Mouse (Mus musculus) ES-E14 (cell line): Measurements from ENCODE around the gene Nsrp1. TPM values are rescaled to one million over a fixed set of nuclear protein-coding genes. Genes with fewer than 3 reads are reported as not detected.

Experiments used
- DNase-seq: peaks from one replicate; pipeline ENCODE4 v3.0.0-alpha.2; 2013; ENCODE audit warnings: low read depth, low spot score
- H3K27ac ChIP-seq: 2 replicates; pipeline ENCODE4 v1.5.1; 2012; ENCODE audit warnings: low read depth, mild to moderate bottlenecking, low read length, moderate library complexity, mixed read lengths; ENCODE audit not compliant: poor library complexity, insufficient read depth, severe bottlenecking
- H3K36me3 ChIP-seq: 2 replicates; pipeline ENCODE4 v1.6.1; 2012; ENCODE audit warnings: mild to moderate bottlenecking, low read length, moderate library complexity, mixed read lengths; ENCODE audit not compliant: control insufficient read depth, poor library complexity, insufficient read depth, severe bottlenecking
- H3K4me1 ChIP-seq, 2 experiments: fragments of 150-350 bp in 1 of 2; sonication (generic) in 1 of 2; 2 replicates each; pipeline ENCODE4 v1.6.1; 2012; ENCODE audit warnings: low read length in 2 of 2, mild to moderate bottlenecking in 1 of 2, mixed read lengths in 1 of 2; ENCODE audit not compliant: control insufficient read depth in 2 of 2, insufficient read depth in 2 of 2, poor library complexity in 1 of 2
- H3K4me3 ChIP-seq, 2 experiments: fragments of 150-350 bp in 1 of 2; sonication (generic) in 1 of 2; 2 replicates each; pipeline ENCODE4 v1.5.1; 2012; ENCODE audit warnings: low read length in 2 of 2, low read depth in 1 of 2, mild to moderate bottlenecking in 1 of 2, mixed read lengths in 1 of 2; ENCODE audit not compliant: insufficient read depth in 1 of 2, poor library complexity in 1 of 2, severe bottlenecking in 1 of 2
- H3K9ac ChIP-seq: 2 replicates; pipeline ENCODE4 v1.6.1; 2012; ENCODE audit warnings: low read depth, mild to moderate bottlenecking, low read length, mixed read lengths; ENCODE audit not compliant: poor library complexity, insufficient read depth, severe bottlenecking
- H3K9me3 ChIP-seq: fragments of 150-350 bp; sonication (generic); 2 replicates; pipeline ENCODE4 v1.6.1; 2012; ENCODE audit warnings: low read depth, mild to moderate bottlenecking, low read length; ENCODE audit not compliant: control insufficient read depth, insufficient read depth
- CHD2 ChIP-seq: IDR thresholded peaks from 2 replicates; pipeline ENCODE4 v1.6.1; 2014; ENCODE audit warnings: mild to moderate bottlenecking, low read depth, low read length, inconsistent platforms
- HCFC1 ChIP-seq: IDR thresholded peaks from 2 replicates; pipeline ENCODE4 v1.6.1; 2012; ENCODE audit warnings: low read length, inconsistent platforms, borderline replicate concordance; ENCODE audit not compliant: insufficient read depth
- MAFK ChIP-seq: IDR thresholded peaks from 2 replicates; pipeline ENCODE4 v1.6.1; 2014; ENCODE audit warnings: mild to moderate bottlenecking, low read depth, low read length, inconsistent platforms; ENCODE audit not compliant: insufficient read depth
- ZC3H11A ChIP-seq: IDR thresholded peaks from 2 replicates; pipeline ENCODE4 v1.6.1; 2012; ENCODE audit warnings: low read depth, mild to moderate bottlenecking, inconsistent platforms, low read length, borderline replicate concordance
- ZNF384 ChIP-seq: IDR thresholded peaks from 2 replicates; pipeline ENCODE4 v1.6.1; 2012; ENCODE audit warnings: low read depth, low read length, inconsistent platforms
- in situ Hi-C, 2 experiments: fragments of 600-800 bp; cut with MboI; formaldehyde crosslinking; loops; one replicate each; pipeline ENCODE4 v1.15.1; 2025; ENCODE audit warnings: low sequenced_read_pairs in 2 of 2, inconsistent platforms in 1 of 2; ENCODE audit not compliant: unreplicated experiment in 2 of 2
- total RNA-seq: library from RNA; depleted of rRNA; stranded (reverse); fragments of 300-350 nt; gene quantifications from 2 replicates; pipeline ENCODE4 v1.2.3, GENCODE M21; 2012

Nsrp1 gene
- total RNA-seq, 1 experiment: 13.3 TPM

GRCm38 (mm10) chr11:77068825-77069224, 9.4 kb downstream of the Nsrp1 start:
- Histone ChIP-seq H3K9me3 (no peaks in the 10 kb centered on the region), H3K4me1 (0 out of 4 replicates have a peak, but pooled peaks cover 0 to 2% of the 10 kb centered on the region in 2 experiments), H3K4me3 (no peak overlapping the region), H3K36me3 (peaks cover 2% of the 10 kb centered on the region), H3K9ac (no peak overlapping the region), H3K27ac (no peak overlapping the region)
- no peak for DNase-seq
- in situ Hi-C loops: no loop called here
- TF ChIP-seq HCFC1 (no peak), CHD2 (no peak), MAFK (no peak), ZNF384 (no peak), ZC3H11A (no peak)

GRCm38 (mm10) chr11:77063406-77063805, 14.8 kb downstream of the Nsrp1 start:
- TF ChIP-seq CHD2 (no peak), ZC3H11A (no peak), ZNF384 (no peak), MAFK (no peak), HCFC1 (no peak)
- no peak overlapping the region for H3K27ac ChIP-seq
- in situ Hi-C loops: no loop called here
- H3K4me1 ChIP-seq: 0 out of 4 replicates have a peak, but pooled peaks cover 0 to 2% of the 10 kb centered on the region in 2 experiments
- H3K4me3 ChIP-seq: no peak overlapping the region
- H3K9ac ChIP-seq: no peak overlapping the region
- H3K9me3 ChIP-seq: no peaks in the 10 kb centered on the region
- no peaks in the 10 kb centered on the region; the same call in 1 of the 2 replicates for H3K36me3 ChIP-seq
- no peak for DNase-seq

GRCm38 (mm10) chr11:77061951-77062350, 16.3 kb downstream of the Nsrp1 start:
- H3K4me1 ChIP-seq: 0 out of 4 replicates have a peak, but pooled peaks cover 0 to 2% of the 10 kb centered on the region in 2 experiments
- H3K27ac ChIP-seq: no peak overlapping the region
- no peak overlapping the region for H3K4me3 ChIP-seq
- H3K9me3 ChIP-seq: no peaks in the 10 kb centered on the region
- DNase-seq: no peak
- no peaks in the 10 kb centered on the region; the same call in 1 of the 2 replicates for H3K36me3 ChIP-seq
- no peak overlapping the region for H3K9ac ChIP-seq
- no peak for TF ChIP-seq ZC3H11A
- no peak for TF ChIP-seq MAFK
- no peak for TF ChIP-seq ZNF384
- no peak for TF ChIP-seq HCFC1
- TF ChIP-seq CHD2: no peak
- in situ Hi-C loops: no loop called here

GRCm38 (mm10) chr11:77042816-77043215, 35.4 kb downstream of the Nsrp1 start:
- in situ Hi-C loops: no loop called here
- Histone ChIP-seq H3K36me3 (peaks cover 11% of the 10 kb centered on the region), H3K4me1 (no peaks in the 10 kb centered on the region), H3K4me3 (no peak overlapping the region), H3K9ac (no peak overlapping the region), H3K27ac (no peak overlapping the region), H3K9me3 (no peaks in the 10 kb centered on the region; the same call in 1 of the 2 replicates)
- no peak for DNase-seq
- TF ChIP-seq HCFC1: no peak
- no peak for TF ChIP-seq CHD2
- no peak for TF ChIP-seq MAFK
- no peak for TF ChIP-seq ZNF384
- TF ChIP-seq ZC3H11A: no peak

GRCm38 (mm10) chr11:77041891-77042290, 36.3 kb downstream of the Nsrp1 start:
- Histone ChIP-seq H3K27ac (no peak overlapping the region), H3K4me3 (no peak overlapping the region), H3K36me3 (peaks cover 11% of the 10 kb centered on the region), H3K4me1 (no peaks in the 10 kb centered on the region), H3K9ac (no peak overlapping the region), H3K9me3 (no peaks in the 10 kb centered on the region)
- no peak for TF ChIP-seq CHD2
- TF ChIP-seq ZC3H11A: no peak
- TF ChIP-seq MAFK: no peak
- TF ChIP-seq ZNF384: no peak
- TF ChIP-seq HCFC1: no peak
- no peak for DNase-seq
- in situ Hi-C loops: no loop called here
